Mouse (Mus musculus): ENCODE results near the gene Tmed4.
"Not testable (repeated sequence)": the region's sequence is repeated elsewhere in the genome, so short reads cannot be mapped to it uniquely, and the experiment has no call there.

The Tmed4 gene

DNA sequence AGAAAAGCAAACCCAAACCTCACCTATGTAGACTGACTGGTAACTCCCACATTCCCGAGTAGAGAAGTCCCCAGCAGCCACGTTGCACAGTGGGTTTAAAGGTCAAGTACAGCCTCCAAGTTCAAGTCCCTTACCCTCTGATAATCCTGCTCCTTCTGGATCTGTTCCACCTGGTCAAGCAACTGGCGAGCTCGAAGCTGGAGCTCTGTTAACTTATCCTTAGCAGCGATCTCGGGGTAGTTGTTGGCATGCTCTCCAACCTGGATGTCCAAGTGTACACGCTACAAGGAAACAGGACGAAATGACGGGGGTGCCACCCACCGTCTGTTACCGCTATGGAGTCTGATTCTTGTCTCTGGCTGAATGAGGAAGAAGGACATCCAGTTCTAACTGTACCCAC, 1.1 kb downstream of the Tmed4 start:
- DNase-seq (ENCODE audit: low read depth), result no peak

DNA sequence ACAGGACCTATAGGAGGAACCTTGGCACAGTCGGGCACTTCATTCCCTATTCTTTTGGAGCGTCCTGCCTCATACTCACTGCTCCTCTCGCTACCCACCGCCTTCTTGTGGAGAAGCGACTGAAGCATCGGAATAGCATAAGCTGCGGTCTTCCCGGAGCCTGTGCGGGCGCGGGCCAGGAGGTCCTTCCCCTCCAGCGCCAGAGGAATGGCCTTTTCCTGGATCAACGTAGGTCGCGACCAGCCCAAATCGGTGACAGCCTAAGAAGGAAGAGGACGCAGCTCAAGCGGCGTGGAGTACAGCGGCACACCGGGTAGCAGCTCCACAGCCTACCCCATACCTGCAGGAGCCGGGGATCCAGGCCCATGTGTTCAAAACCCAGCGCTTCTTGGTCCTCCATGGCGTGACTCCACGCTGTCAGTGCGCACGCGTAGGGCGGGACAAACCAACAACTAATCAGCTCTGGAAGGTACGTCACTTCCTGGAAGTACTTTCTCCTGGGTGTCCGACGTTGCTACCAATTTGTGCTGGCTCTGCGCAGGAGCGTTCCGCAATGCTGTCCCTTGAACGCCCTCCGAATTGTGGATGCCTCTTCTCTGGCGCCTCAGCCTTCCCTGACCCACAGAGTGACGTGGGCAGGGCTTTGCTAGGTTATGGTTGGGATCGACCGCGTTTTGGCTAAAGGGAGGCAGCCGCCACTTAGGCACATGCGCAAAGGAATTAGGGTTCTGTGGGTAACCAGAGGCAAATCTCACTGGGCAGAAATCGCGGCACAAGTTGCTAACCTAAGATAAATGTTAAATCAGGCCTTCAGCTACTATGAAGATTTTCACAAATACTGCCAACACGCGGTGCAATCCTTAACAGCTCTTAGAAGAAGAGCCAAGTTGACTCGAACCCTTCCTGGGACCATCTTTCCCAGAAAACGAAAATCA, 7.1 kb downstream of the Tmed4 start, which contains the start of gene Ddx56:
Gene Ddx56, minus strand, starts transcription at position 453 of the 935 bp plus-strand sequence.
- DNase-seq (ENCODE audit: low read depth), result peak; percentile 93

DNA sequence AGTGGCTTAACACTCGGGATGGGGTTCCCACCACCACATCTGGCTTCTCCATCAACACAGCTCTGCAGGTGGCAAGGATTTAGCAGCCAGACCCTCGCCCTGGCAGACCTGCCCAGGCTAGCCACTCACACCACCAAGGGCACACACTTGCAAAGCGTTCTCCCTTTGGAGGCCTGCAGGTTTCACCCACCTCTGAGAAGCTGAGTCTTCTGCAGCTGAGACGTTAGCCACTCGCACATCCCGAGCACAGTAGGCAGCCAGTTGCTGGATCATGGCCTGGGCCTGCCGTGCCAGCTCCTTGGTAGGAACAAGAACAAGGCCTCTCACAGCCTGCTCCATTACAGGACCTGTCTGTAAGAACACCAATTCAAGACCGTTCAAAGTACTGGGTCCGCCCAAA, 8.0 kb downstream of the Tmed4 start:
- DNase-seq (ENCODE audit: low read depth), result no peak

DNA sequence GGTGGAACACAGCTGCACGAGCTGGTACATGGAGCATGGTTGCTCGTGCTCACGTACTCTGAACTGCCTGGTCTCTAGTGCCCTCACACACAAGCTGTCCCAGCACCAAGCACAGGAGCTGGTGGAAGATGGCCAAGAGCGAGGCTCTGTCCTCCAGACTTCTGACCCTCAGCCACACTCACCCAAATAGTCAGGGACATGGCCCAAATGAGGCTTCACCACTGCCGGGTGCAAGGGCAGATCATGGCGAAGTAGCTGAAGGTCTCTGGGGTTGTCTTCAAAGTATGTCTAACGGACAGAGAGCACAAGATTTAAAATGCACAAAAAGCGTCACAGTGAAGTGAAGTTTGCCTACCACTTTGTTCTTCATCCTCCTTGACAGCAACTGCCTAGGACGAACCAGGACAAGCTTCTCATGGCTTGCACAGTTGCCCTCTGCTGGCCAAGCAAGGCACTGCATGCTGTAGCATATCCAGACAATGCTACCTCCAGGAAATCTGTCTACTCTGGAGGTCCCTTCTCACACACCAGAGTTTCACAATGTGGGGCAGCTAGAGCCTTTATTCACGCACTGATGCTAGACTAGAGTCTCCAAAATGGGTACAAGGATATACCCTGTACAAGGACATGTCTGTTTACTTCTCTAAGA, 13.1 kb downstream of the Tmed4 start:
- DNase-seq (ENCODE audit: low read depth), result peak; percentile 63

DNA sequence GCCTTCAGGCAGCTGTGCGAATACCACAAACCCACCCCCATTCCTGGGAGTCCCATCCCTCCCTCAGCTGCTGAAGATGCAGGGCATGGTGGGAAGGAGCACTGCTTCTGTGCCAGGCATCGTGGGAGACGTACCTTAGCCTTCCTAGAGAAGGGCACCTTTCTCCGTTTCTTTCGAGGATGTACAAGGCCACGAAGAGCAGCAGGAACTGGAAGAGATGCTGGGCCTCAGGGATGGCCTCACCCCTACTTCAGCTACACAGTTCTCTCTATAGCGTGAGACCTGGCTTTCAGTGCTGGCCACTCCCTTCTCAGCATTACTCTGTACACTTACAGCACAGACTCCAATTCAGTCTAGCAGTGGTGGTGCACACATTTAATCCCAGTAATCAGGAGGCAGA, 15.3 kb downstream of the Tmed4 start:
- DNase-seq (ENCODE audit: low read depth), result no peak

DNA sequence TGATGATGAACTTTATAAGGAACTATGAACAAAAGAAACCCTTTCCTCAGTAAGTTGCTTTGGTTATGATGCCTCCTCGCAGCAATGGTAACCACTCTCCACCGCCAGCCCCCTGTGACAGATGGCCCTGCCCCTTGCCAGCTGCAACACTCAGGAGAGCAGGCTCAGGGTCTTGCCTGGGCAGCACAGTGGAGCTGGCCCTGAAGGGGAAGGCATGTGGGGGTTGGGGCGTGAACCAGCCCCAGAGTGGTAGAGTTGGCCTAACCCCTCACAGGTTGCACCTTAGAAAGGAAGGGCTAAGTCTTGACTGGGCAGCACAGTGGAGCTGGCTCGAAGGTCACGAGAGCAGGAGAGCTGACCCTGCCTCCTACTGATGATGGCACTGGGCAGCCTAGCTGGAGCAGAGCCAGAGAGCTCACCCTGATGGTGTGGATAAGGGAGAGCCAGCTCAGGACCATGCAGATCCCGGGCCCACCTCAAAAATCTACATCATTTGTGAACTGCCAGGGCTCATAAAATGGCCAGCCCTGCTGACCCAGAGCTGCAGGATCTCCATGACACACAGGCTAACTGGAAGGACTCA, 18.1 kb downstream of the Tmed4 start:
- no peak for DNase-seq (ENCODE audit: low read depth)

DNA sequence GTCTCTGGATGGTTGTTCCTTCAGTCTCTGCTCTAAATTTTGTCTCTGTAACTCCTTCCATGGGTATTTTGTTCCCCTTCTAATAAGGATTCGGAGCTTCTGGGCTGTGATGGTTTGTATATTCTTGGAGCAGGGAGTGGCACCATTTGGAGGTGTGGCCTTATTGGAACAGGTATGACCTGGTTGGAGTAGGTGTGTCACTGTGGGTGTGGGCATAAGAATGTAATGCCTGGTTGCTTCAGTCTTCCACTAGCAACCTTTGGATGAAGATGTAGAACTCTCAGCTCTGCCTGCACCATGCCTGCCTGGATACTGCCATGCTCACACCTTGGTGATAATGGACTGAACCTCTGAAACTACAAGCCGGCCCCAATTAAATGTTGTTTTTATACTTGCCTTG, 20.1 kb downstream of the Tmed4 start:
- not testable (repeated sequence) for DNase-seq (ENCODE audit: low read depth)

DNA sequence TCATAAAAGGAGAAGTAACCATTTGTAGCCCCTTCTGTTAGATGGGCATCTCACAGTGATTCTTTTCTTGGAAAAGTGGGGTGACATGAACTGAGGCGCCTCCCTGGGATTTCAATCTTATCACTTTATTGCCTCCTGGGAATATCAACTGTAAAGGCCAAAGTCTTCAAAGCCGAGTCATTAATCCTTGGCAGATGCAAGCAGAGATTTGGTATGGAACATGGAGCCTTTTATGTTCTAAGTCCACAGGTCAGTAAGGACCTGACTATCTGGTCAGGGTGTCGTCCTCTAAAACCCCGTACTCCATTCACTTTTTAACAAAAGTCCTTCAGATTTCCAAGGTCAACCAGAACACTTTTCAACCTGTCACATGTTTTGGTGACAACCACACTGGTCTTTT, 21.8 kb downstream of the Tmed4 start:
- DNase-seq (ENCODE audit: low read depth), result no peak

DNA sequence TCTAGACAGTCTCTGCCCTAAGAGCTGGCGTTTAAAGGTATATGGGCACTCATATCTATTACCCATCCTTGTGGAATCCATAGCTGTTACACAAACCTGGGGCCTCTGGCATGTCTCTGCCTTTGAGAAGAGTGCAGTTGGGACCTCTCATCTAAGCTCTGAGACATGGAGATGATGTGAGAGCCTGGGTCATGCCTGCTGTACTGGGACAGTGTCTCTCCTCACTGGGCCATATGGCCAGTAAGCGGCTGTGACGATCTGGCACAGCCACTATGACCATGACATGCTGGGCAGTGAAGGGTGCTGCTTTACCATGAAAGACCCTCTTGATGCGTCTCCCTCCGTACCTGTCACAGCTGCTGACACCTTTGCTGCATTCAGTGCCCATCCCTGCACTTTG, 22.4 kb downstream of the Tmed4 start:
- no peak for DNase-seq (ENCODE audit: low read depth)

DNA sequence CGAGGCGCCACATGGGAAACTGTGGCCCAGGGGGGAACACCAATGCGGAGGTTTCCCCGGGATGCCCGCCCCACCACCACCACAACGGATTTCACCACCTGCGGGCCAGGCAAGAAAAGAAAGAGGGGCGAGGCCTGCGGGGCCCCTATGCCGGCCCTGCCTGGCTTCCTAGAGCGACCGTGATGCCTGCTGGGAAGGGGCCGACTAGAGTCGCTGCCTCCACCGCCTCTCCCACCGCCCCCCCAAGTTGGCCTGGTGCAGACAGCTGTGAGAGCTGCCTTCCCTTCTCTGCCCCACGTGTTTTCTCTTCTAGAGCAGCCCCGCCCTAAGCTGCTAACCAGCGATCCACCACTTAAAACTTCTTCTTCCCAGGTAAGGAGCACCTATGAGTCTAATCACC, 30.0 kb downstream of the Tmed4 start:
- no peak for DNase-seq (ENCODE audit: low read depth)

DNA sequence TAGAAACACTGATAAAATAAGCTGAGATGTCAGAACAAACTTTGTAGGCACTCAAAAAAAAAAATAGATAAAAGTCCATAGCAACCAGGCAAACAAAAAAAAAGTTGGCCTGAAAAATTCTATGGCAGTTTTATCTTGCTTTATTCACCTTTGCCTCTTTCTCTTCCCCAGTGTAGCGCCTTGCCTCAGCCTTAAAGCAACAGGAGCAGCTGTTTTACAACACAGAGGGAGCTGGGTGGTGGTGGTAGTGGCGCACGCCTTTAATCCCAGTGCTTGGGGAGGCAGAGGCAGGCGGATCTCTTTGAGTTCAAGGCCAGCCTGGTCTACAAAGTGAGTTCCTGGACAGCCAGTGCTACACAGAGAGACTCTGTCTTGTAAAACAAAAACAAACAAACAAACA, 41.6 kb downstream of the Tmed4 start:
- no peak for DNase-seq (ENCODE audit: low read depth)

DNA sequence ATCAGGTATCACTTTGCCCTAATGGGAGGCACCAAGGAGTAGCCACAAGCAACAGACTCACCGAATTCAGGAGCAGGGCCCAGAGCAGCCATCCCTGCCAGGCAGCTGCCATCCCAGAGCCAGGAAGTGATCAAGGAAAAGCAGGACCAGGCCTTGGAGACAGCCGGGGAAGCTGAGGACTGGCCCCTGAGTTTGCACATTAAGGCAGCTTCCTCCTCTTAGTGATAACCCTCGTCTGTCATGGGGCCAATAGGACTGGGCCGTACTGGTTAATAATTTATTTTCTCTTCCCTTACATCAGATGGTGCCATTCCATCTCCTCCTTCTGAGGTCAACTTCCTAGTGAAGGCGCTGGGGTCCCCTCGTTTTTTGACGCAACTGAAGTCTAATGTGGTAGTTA, 44.7 kb downstream of the Tmed4 start, which contains the start of gene Npc1l1:
Gene Npc1l1, minus strand, starts transcription at position 132 of the 400 bp plus-strand sequence.
- no peak for DNase-seq (ENCODE audit: low read depth)

DNA sequence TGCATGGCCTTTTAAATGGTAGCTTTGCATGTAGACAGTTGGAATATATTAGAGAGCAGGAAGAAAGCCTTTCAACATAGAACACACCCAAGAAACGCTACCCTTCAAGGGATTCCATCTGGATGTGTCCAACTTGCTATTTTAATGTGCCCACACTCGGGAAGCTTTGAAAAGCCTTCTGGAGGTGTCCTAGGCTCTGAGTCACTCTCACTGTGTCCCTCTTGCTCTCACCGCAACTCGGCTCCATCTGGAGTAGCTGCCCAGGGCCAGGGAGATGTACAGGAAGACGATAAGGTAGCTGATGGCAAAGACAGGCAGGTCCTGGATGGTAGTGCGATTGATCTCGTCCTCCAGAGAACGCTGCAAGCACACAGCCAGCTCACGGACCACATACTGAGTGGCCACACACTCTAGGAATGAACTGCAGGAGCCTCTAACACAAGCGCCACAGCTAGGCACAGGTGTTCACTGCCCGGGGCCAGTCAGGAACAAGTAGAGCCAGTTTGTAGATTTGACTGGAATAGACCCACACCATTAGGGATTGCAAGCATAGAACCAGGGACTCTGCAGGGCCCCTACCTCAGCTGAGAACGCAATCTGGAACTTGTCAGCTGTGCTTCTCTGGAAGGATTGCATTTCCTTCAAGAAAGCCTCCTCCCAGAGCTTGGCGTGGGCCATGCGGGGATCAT, 50.0 kb downstream of the Tmed4 start:
- DNase-seq (ENCODE audit: low read depth), result no peak

DNA sequence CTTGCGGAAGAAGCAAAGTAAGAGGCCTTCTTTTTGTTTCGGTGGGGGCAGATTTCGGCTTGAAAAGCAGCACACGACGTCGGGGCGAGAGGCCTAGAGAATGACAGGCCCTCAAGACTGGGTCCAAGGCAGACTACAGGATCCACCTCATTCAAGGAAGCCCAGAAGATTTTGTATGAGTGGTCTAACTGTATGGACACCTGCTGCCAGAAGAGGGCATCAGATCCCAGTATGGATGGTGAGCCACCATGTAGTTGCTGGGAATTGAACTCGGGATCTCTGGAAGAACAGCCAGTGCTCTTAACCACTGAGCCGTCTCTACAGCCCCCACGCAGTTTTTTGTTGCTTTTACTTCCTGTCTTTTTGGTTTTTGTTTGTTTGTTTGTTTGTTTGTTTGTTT, 52.5 kb downstream of the Tmed4 start:
- no peak for DNase-seq (ENCODE audit: low read depth)
